Mouse (Mus musculus) hindbrain, embryonic 11.5 days (tissue): ENCODE data around the gene Zswim2. TPM values are rescaled to one million over a fixed set of nuclear protein-coding genes. Genes with fewer than 3 reads are reported as not detected.

ENCODE experiments used
- ATAC-seq: fragments of 200-750 bp; cut with Nextera tagmentation; 2 replicates; pipeline ENCODE4 v1.8.0; 2017; ENCODE audit warnings: mild to moderate bottlenecking, moderate TSS enrichment, moderate library complexity; ENCODE audit not compliant: low FRiP score
- DNase-seq: peaks from one replicate; pipeline ENCODE4 v3.0.0-alpha.2; 2015; ENCODE audit warnings: low spot score
- H3K27ac ChIP-seq: fragments of 300-500 bp; sonication (generic); 2 replicates; pipeline ENCODE4 v1.5.1; 2014; ENCODE audit warnings: mild to moderate bottlenecking, low read depth, low read length
- H3K27me3 ChIP-seq: fragments of 300-500 bp; sonication (generic); 2 replicates; pipeline ENCODE4 v1.6.1; 2014; ENCODE audit warnings: mild to moderate bottlenecking, low read length, moderate library complexity, mixed read lengths; ENCODE audit not compliant: control insufficient read depth, insufficient read depth
- H3K36me3 ChIP-seq: fragments of 300-500 bp; sonication (generic); 2 replicates; pipeline ENCODE4 v1.6.1; 2014; ENCODE audit warnings: mild to moderate bottlenecking, low read length, moderate library complexity, mixed read lengths; ENCODE audit not compliant: control insufficient read depth, insufficient read depth
- H3K4me1 ChIP-seq: fragments of 300-500 bp; sonication (generic); replicated peaks from 2 replicates; pipeline ENCODE4 v1.6.1; 2014; ENCODE audit warnings: low read length, mixed read lengths; ENCODE audit not compliant: control insufficient read depth, insufficient read depth
- H3K4me2 ChIP-seq: fragments of 300-500 bp; sonication (generic); replicated peaks from 2 replicates; pipeline ENCODE4 v1.6.1; 2014; ENCODE audit warnings: mild to moderate bottlenecking, low read depth, low read length
- H3K4me3 ChIP-seq: fragments of 300-500 bp; sonication (generic); 2 replicates; pipeline ENCODE4 v1.5.1; 2014; ENCODE audit warnings: low read depth, low read length
- H3K9ac ChIP-seq: fragments of 300-500 bp; sonication (generic); 2 replicates; pipeline ENCODE4 v1.6.1; 2014; ENCODE audit warnings: low read depth, low read length
- H3K9me3 ChIP-seq: fragments of 300-500 bp; sonication (generic); 2 replicates; pipeline ENCODE4 v1.6.1; 2016; ENCODE audit warnings: low read length; ENCODE audit not compliant: control insufficient read depth
- WGBS: fragments of 180-500 bp; shearing (Covaris S2); extraction: QIAGEN DNeasy Blood & Tissue Kit; methylation state at CpG from one replicate; pipeline ENCODE4 v1.1.7; 2014; 5-methylcytosine and 5-hydroxymethylcytosine counted together
- polyA plus RNA-seq: library from polyadenylated mRNA; unstranded; fragments of >200 nt; fragmentation: Nextera tagmentation; extraction: Ambion mirVana; gene quantifications from 2 replicates; pipeline ENCODE4 v1.2.1, GENCODE M21; 2014

The Zswim2 gene
- polyA plus RNA-seq, 1 experiment from 2014 or later, result not detected

- no peaks in the 10 kb centered on the region for H3K27me3 ChIP-seq
- peak; percentile 72 for ATAC-seq
- H3K4me1 ChIP-seq, result no peaks in the 10 kb centered on the region
- no peak overlapping the region for H3K9ac ChIP-seq
- H3K4me3 ChIP-seq, result no peak overlapping the region
- peak overlapping the region; percentile 43 for H3K4me2 ChIP-seq
- no peak overlapping the region for H3K27ac ChIP-seq
- no peak for DNase-seq
- no peaks in the 10 kb centered on the region for H3K9me3 ChIP-seq
- H3K36me3 ChIP-seq, result no peaks in the 10 kb centered on the region
- WGBS, result 50% methylated on average over 3 of the region's 3 CpGs
Measured at GRCm38 (mm10) chr2:83941378-83941777, 350 bp upstream of the Zswim2 start.

GRCm38 (mm10) chr2:83929478-83930088 is 11.4 kb downstream of the Zswim2 start:
- H3K4me2 ChIP-seq, result no peak overlapping the region
- no peaks in the 10 kb centered on the region for H3K36me3 ChIP-seq
- H3K9ac ChIP-seq, result no peak overlapping the region
- H3K27ac ChIP-seq, result no peak overlapping the region
- H3K4me3 ChIP-seq, result no peak overlapping the region
- no peak for DNase-seq
- H3K9me3 ChIP-seq, result no peaks in the 10 kb centered on the region
- WGBS, result 61% methylated on average over 2 of the region's 2 CpGs
- no peaks in the 10 kb centered on the region for H3K4me1 ChIP-seq
- no peaks in the 10 kb centered on the region for H3K27me3 ChIP-seq
- no peak for ATAC-seq

- WGBS, result 86% methylated on average over 2 of the region's 2 CpGs
- H3K27ac ChIP-seq, result no peak overlapping the region
- ATAC-seq, result no peak
Measured at GRCm38 (mm10) chr2:83901896-83902540, 39.0 kb downstream of the Zswim2 start.

GRCm38 (mm10) chr2:83893701-83894100 is 47.3 kb downstream of the Zswim2 start:
- DNase-seq, result no peak
- ATAC-seq, result no peak
- WGBS, result 90% methylated on average over 2 of the region's 2 CpGs
- H3K4me1 ChIP-seq, result no peaks in the 10 kb centered on the region
- no peaks in the 10 kb centered on the region for H3K36me3 ChIP-seq
- no peak overlapping the region for H3K4me2 ChIP-seq
- no peaks in the 10 kb centered on the region for H3K9me3 ChIP-seq
- H3K27me3 ChIP-seq, result no peaks in the 10 kb centered on the region
- no peak overlapping the region for H3K27ac ChIP-seq
- no peak overlapping the region for H3K9ac ChIP-seq
- no peak overlapping the region for H3K4me3 ChIP-seq

More at GRCm38 (mm10) chr2:83901896-83902540, 39.0 kb downstream of the Zswim2 start:
- no peaks in the 10 kb centered on the region for H3K27me3 ChIP-seq
- no peaks in the 10 kb centered on the region for H3K9me3 ChIP-seq
- DNase-seq, result no peak
- no peak overlapping the region for H3K4me2 ChIP-seq
- no peak overlapping the region for H3K9ac ChIP-seq
- no peaks in the 10 kb centered on the region for H3K4me1 ChIP-seq
- no peaks in the 10 kb centered on the region for H3K36me3 ChIP-seq
- no peak overlapping the region for H3K4me3 ChIP-seq

GRCm38 (mm10) chr2:83883850-83884420 is 57.1 kb downstream of the Zswim2 start:
- 0 out of 2 replicates have a peak, but pooled peaks cover 4% of the 10 kb centered on the region for H3K36me3 ChIP-seq
- H3K27ac ChIP-seq, result no peak overlapping the region
- H3K9me3 ChIP-seq, result no peaks in the 10 kb centered on the region
- WGBS, result 89% methylated on average over 6 of the region's 6 CpGs
- no peak overlapping the region for H3K4me3 ChIP-seq
- H3K9ac ChIP-seq, result no peak overlapping the region
- no peak for DNase-seq
- no peaks in the 10 kb centered on the region for H3K4me1 ChIP-seq
- ATAC-seq, result no peak
- no peaks in the 10 kb centered on the region for H3K27me3 ChIP-seq
- H3K4me2 ChIP-seq, result no peak overlapping the region

Other genes starting within 250 kb of the Zswim2 start
- gene Itgav, start 216.8 kb downstream of the Zswim2 start, polyA plus RNA-seq, result 40.3 and 42.8 TPM in 2 replicates
- 42.7 and 48.6 TPM in 2 replicates for gene Fam171b, start 128.6 kb downstream of the Zswim2 start, polyA plus RNA-seq
- gene Gm13698, start 14.5 kb upstream of the Zswim2 start, polyA plus RNA-seq, result not detected in 2 replicates
- not detected in 2 replicates for gene Gm13693, start 20.3 kb upstream of the Zswim2 start, polyA plus RNA-seq
- not detected in 2 replicates for gene Gm13695, start 26.1 kb upstream of the Zswim2 start, polyA plus RNA-seq
- not detected in 2 replicates for gene Gm13696, start 31.9 kb upstream of the Zswim2 start, polyA plus RNA-seq
- not detected in 2 replicates for gene Gm13694, start 37.7 kb upstream of the Zswim2 start, polyA plus RNA-seq
- not detected in 2 replicates for gene Gm13697, start 43.5 kb upstream of the Zswim2 start, polyA plus RNA-seq
- not detected in 2 replicates for gene Gm13691, start 49.3 kb upstream of the Zswim2 start, polyA plus RNA-seq